ENCODE assay signal across 12 mouse cellular contexts in genomic region chr6:134366366-134367351, GRCm38 (mm10). TPM values are rescaled to one million over a fixed set of nuclear protein-coding genes. Genes with fewer than 3 reads are reported as not detected.
A peak's percentile ranks its signal among the peaks of the same experiment; 100 is the strongest.
DNase-seq lines count a peak whose midpoint lies in the region; ATAC-seq and TF ChIP-seq lines count a peak whose summit lies in the region.
"Had no signal": no experiment of that assay in that cellular context is flagged by ENCODE, and none has a peak within 500 bp of the region (broad histone marks: within the 10 kb centered on the region; RNA-seq: fewer than 3 reads in every experiment).

No protein-coding gene starts in this region.

- no peaks in the 10 kb centered on the region for H3K27me3 ChIP-seq in hindbrain, embryonic 11.5 days (ENCODE audit: control insufficient read depth, insufficient read depth, low read length)
- H3K27me3 ChIP-seq: forebrain, embryonic 15.5 days had no signal

- ATAC-seq in inflammation-experienced regulatory T-cells, adult 6 months: peak; percentile 54
- ATAC-seq in hindbrain, embryonic 11.5 days (ENCODE audit: low FRiP score): no peak
- ATAC-seq: forebrain, embryonic 15.5 days had no signal

- H3K4me3 ChIP-seq in gastrocnemius, adult 2 months: peak overlapping the region; percentile 17; the same call in 1 of the 2 replicates
- H3K4me3 ChIP-seq in hindbrain, embryonic 11.5 days (ENCODE audit: low read depth, low read length): no peak overlapping the region
- H3K4me3 ChIP-seq: forebrain, embryonic 15.5 days had no signal

- H3K4me2 ChIP-seq in hindbrain, embryonic 11.5 days (replicated peaks; ENCODE audit: low read depth, low read length): no peak overlapping the region
- H3K4me2 ChIP-seq: forebrain, embryonic 15.5 days had no signal

- H3K4me1 ChIP-seq in hindbrain, embryonic 11.5 days (replicated peaks; ENCODE audit: control insufficient read depth, insufficient read depth, low read length): no peaks in the 10 kb centered on the region
- H3K4me1 ChIP-seq: forebrain, embryonic 15.5 days had no signal

- H3K9ac ChIP-seq in hindbrain, embryonic 11.5 days (ENCODE audit: low read depth, low read length): no peak overlapping the region
- H3K9ac ChIP-seq: forebrain, embryonic 15.5 days; liver, embryonic 14.5 days had no signal

- peak overlapping the region; percentile 59 for H3K27ac ChIP-seq in gastrocnemius, adult 2 months
- no peak overlapping the region for H3K27ac ChIP-seq in hindbrain, embryonic 11.5 days (ENCODE audit: low read depth, low read length)
- H3K27ac ChIP-seq: forebrain, embryonic 15.5 days; liver, embryonic 14.5 days had no signal

- 63% methylated on average over 10 of the region's 10 CpGs for WGBS in hindbrain, embryonic 11.5 days

- TF ChIP-seq CTCF in gastrocnemius, adult 2 months (IDR thresholded peaks at IDR 0.05): no peak

- intact Hi-C loops in gastrocnemius, adult 2 months (cut with DNase I): no loop called here
- intact Hi-C loops in left cerebral cortex, postnatal 36 days (cut with DNase I): no loop called here

- H3K9me3 ChIP-seq in hindbrain, embryonic 11.5 days (ENCODE audit: control insufficient read depth, low read length): no peaks in the 10 kb centered on the region
- H3K9me3 ChIP-seq: forebrain, embryonic 15.5 days had no signal

- no peak for DNase-seq in gastrocnemius, adult 2 months
- no peak for DNase-seq in gastrocnemius, adult 18-20 months (ENCODE audit: low spot score)
- peak; percentile 16 for DNase-seq in thymus, postnatal 4 days
- no peak for DNase-seq in thymus, postnatal 10 days (ENCODE audit: low spot score in 2 of 2)
- no peak for DNase-seq in left cerebral cortex, postnatal 36 days (ENCODE audit: low spot score in 2 of 2)
- DNase-seq in hindbrain, embryonic 11.5 days (ENCODE audit: low spot score): no peak
- DNase-seq in urinary bladder, postnatal 36 days (ENCODE audit: low spot score in 2 of 2): no peak
- DNase-seq: kidney, adult 18-20 months had no signal

- H3K36me3 ChIP-seq in hindbrain, embryonic 11.5 days (ENCODE audit: control insufficient read depth, insufficient read depth, low read length): no peaks in the 10 kb centered on the region
- H3K36me3 ChIP-seq: forebrain, embryonic 15.5 days had no signal

RNA-seq across cellular contexts. Expression of gene Bcl2l14, which starts 29.5 kb away (rescaled TPM):
- total RNA-seq in gastrocnemius, adult 2 months (2021): not detected
- not detected for total RNA-seq in gastrocnemius, adult 18-20 months (2021)
- polyA plus RNA-seq in inflammation-experienced regulatory T-cells, adult 6 months (2017; shearing (Covaris generic)): 1 to 10 TPM in 2 of 3 experiments, under 1 TPM in 1; 0.79 to 2.6 (median 1.1) TPM
- total RNA-seq in left cerebral cortex, postnatal 36 days (2021): not detected
- polyA plus RNA-seq in hindbrain, embryonic 11.5 days (2014; fragmentation: Nextera tagmentation; extraction: Ambion mirVana): 0.15 and 0.17 TPM in 2 replicates
- polyA plus RNA-seq: C2C12; forebrain, embryonic 15.5 days had no signal
